Mouse (Mus musculus): ENCODE data around the gene H2afz. TPM values are rescaled to one million over a fixed set of nuclear protein-coding genes. Genes with fewer than 3 reads are reported as not detected.

The H2afz gene
- polyA plus RNA-seq, 1 experiment, result 2,515 TPM

- TF ChIP-seq FLI1 (IDR thresholded peaks at IDR 0.05; ENCODE audit: low read length) (no peak), GATA1 (IDR thresholded peaks at IDR 0.05; ENCODE audit: borderline replicate concordance, low read length) (no peak)
- Histone ChIP-seq H3K9me3 (peaks cover 5% of the 10 kb centered on the region), H3K4me1 (peaks cover 28% of the 10 kb centered on the region), H3K27me3 (replicated peaks) (no peaks in the 10 kb centered on the region), H3K36me3 (replicated peaks; ENCODE audit: low read length) (peaks cover 34% of the 10 kb centered on the region), H3K4me3 (replicated peaks) (peak overlapping the region; percentile 67)
These were observed 15.9 kb downstream of the H2afz start for GRCm38 (mm10) chr3:137880109-137880748.

DNA sequence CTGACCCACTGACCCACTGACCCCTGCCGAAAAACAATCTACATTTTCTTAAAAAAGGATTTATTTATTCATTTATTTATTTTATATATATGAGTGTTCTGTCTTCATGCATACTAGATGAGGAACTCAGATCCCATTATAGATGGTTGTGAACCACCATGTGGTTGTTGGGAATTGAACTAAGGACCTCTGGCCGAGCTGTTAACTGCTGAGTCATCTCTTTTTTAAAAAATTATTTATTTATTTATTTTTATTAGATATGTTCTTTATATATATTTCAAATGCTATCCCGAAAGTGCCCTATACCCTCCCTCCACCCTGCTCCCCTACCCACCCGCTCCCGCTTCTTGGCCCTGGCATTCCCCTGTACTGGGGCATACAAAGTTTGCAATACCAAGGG is 16.8 kb downstream of the H2afz start:
- Histone ChIP-seq H3K4me1 (peaks cover 25% of the 10 kb centered on the region), H3K27me3 (replicated peaks) (no peaks in the 10 kb centered on the region), H3K4me3 (replicated peaks) (no peak overlapping the region), H3K9me3 (peaks cover 5% of the 10 kb centered on the region), H3K36me3 (replicated peaks; ENCODE audit: low read length) (peaks cover 37% of the 10 kb centered on the region)
- no peak for TF ChIP-seq GATA1 (IDR thresholded peaks at IDR 0.05; ENCODE audit: borderline replicate concordance, low read length)

GRCm38 (mm10) chr3:137887961-137888360 is 23.7 kb downstream of the H2afz start:
- no peak for TF ChIP-seq GATA1 (IDR thresholded peaks at IDR 0.05; ENCODE audit: borderline replicate concordance, low read length)
- no peak for TF ChIP-seq FLI1 (IDR thresholded peaks at IDR 0.05; ENCODE audit: low read length)
- Histone ChIP-seq H3K27me3 (replicated peaks) (no peaks in the 10 kb centered on the region), H3K9me3 (peaks cover 8% of the 10 kb centered on the region; the same call in 1 of the 2 replicates), H3K4me3 (replicated peaks) (no peak overlapping the region), H3K36me3 (replicated peaks; ENCODE audit: low read length) (peaks cover 67% of the 10 kb centered on the region), H3K4me1 (peaks cover 33% of the 10 kb centered on the region)

GRCm38 (mm10) chr3:137891089-137891488 is 26.8 kb downstream of the H2afz start:
- Histone ChIP-seq H3K27me3 (replicated peaks) (no peaks in the 10 kb centered on the region), H3K4me3 (replicated peaks) (peak overlapping the region; percentile 16), H3K4me1 (peaks cover 42% of the 10 kb centered on the region), H3K9me3 (peaks cover 8% of the 10 kb centered on the region; the same call in 1 of the 2 replicates), H3K36me3 (replicated peaks; ENCODE audit: low read length) (peaks cover 83% of the 10 kb centered on the region)
- TF ChIP-seq GATA1 (IDR thresholded peaks at IDR 0.05; ENCODE audit: borderline replicate concordance, low read length), result no peak
- TF ChIP-seq FLI1 (IDR thresholded peaks at IDR 0.05; ENCODE audit: low read length), result no peak

DNA sequence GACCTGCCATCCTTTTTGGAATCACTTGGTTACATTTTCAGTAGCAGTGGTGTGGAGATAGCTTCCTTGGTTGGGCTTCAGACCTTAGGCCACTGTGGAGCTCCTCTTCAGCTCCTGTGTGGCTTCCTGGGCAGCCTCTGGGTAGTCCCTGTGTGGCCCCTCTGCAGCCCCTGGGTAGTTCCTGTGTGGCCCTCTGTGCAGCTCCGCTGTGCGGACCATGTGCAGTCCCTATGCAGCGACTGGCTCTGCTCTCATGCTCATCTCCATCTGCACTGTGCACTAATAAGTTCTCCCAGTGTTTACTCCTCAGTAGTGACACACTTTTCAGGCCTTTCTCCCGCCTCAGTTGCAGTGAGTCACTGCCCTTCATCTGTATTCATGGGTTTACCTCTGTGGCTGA is 27.8 kb downstream of the H2afz start:
- TF ChIP-seq GATA1 (IDR thresholded peaks at IDR 0.05; ENCODE audit: borderline replicate concordance, low read length) (no peak), FLI1 (IDR thresholded peaks at IDR 0.05; ENCODE audit: low read length) (no peak)
- Histone ChIP-seq H3K4me1 (peaks cover 50% of the 10 kb centered on the region), H3K9me3 (peaks cover 8% of the 10 kb centered on the region; the same call in 1 of the 2 replicates), H3K27me3 (replicated peaks) (no peaks in the 10 kb centered on the region), H3K36me3 (replicated peaks; ENCODE audit: low read length) (peaks cover 83% of the 10 kb centered on the region), H3K4me3 (replicated peaks) (no peak overlapping the region)

GRCm38 (mm10) chr3:137893789-137894188 is 29.5 kb downstream of the H2afz start:
- TF ChIP-seq GATA1 (IDR thresholded peaks at IDR 0.05; ENCODE audit: borderline replicate concordance, low read length), result no peak
- no peak for TF ChIP-seq FLI1 (IDR thresholded peaks at IDR 0.05; ENCODE audit: low read length)
- no peaks in the 10 kb centered on the region for H3K27me3 ChIP-seq (replicated peaks)
- H3K36me3 ChIP-seq (replicated peaks; ENCODE audit: low read length), result peaks cover 86% of the 10 kb centered on the region

DNA sequence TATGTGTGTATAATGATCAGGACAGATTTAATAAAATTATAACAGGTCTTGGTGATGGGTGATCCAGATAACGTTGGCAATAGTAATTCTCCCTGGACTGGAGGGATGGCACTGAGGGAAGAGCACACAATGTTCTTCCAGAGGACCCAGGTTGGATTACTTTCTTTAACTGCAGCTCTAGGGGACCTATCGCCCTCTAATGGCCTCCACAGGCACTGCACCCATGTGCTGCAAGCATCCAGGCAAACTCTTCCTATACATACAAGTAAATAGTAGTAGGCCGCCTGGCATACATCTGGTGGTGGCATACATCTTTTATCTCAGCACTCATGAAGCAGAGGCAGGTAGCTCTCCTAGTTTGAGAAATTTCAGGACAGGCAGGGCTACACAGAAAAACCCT is 30.9 kb downstream of the H2afz start:
- Histone ChIP-seq H3K36me3 (replicated peaks; ENCODE audit: low read length) (peaks cover 83% of the 10 kb centered on the region), H3K9me3 (no peaks in the 10 kb centered on the region), H3K4me3 (replicated peaks) (no peak overlapping the region), H3K4me1 (peaks cover 38% of the 10 kb centered on the region), H3K27me3 (replicated peaks) (no peaks in the 10 kb centered on the region)
- no peak for TF ChIP-seq FLI1 (IDR thresholded peaks at IDR 0.05; ENCODE audit: low read length)
- no peak for TF ChIP-seq GATA1 (IDR thresholded peaks at IDR 0.05; ENCODE audit: borderline replicate concordance, low read length)

More at GRCm38 (mm10) chr3:137893789-137894188, 29.5 kb downstream of the H2afz start:
- Histone ChIP-seq H3K4me3 (replicated peaks) (no peak overlapping the region), H3K9me3 (peaks cover 8% of the 10 kb centered on the region; the same call in 1 of the 2 replicates), H3K4me1 (peaks cover 50% of the 10 kb centered on the region)

GRCm38 (mm10) chr3:137896386-137896785 is 32.1 kb downstream of the H2afz start:
- TF ChIP-seq GATA1 (IDR thresholded peaks at IDR 0.05; ENCODE audit: borderline replicate concordance, low read length) (no peak), FLI1 (IDR thresholded peaks at IDR 0.05; ENCODE audit: low read length) (no peak)
- no peaks in the 10 kb centered on the region for H3K9me3 ChIP-seq
- peaks cover 34% of the 10 kb centered on the region for H3K4me1 ChIP-seq
- no peaks in the 10 kb centered on the region for H3K27me3 ChIP-seq (replicated peaks)
- H3K4me3 ChIP-seq (replicated peaks), result peak overlapping the region; percentile 46
- peaks cover 90% of the 10 kb centered on the region for H3K36me3 ChIP-seq (replicated peaks; ENCODE audit: low read length)

GRCm38 (mm10) chr3:137896867-137897266 is 32.6 kb downstream of the H2afz start:
- TF ChIP-seq FLI1 (IDR thresholded peaks at IDR 0.05; ENCODE audit: low read length), result no peak
- TF ChIP-seq GATA1 (IDR thresholded peaks at IDR 0.05; ENCODE audit: borderline replicate concordance, low read length), result no peak
- Histone ChIP-seq H3K36me3 (replicated peaks; ENCODE audit: low read length) (peaks cover 91% of the 10 kb centered on the region), H3K4me3 (replicated peaks) (no peak overlapping the region), H3K4me1 (peaks cover 30% of the 10 kb centered on the region), H3K27me3 (replicated peaks) (no peaks in the 10 kb centered on the region), H3K9me3 (no peaks in the 10 kb centered on the region)

- peaks cover 30% of the 10 kb centered on the region for H3K4me1 ChIP-seq
- no peaks in the 10 kb centered on the region for H3K9me3 ChIP-seq
- no peak overlapping the region for H3K4me3 ChIP-seq (replicated peaks)
- H3K27me3 ChIP-seq (replicated peaks), result no peaks in the 10 kb centered on the region
- H3K36me3 ChIP-seq (replicated peaks; ENCODE audit: low read length), result peaks cover 91% of the 10 kb centered on the region
- TF ChIP-seq GATA1 (IDR thresholded peaks at IDR 0.05; ENCODE audit: borderline replicate concordance, low read length) (no peak), FLI1 (IDR thresholded peaks at IDR 0.05; ENCODE audit: low read length) (no peak)
These were observed 33.4 kb downstream of the H2afz start for GRCm38 (mm10) chr3:137897685-137898084.
